Mouse (Mus musculus) brain, embryonic 14.5 days (tissue): ENCODE measurements at regions not wholly inside any gene's neighbourhood (a gene's known extent, or its start where the extent isn't known, plus 50 kb on each side); places are given as distances from the start of the nearest gene placed in this dataset.
A peak's percentile ranks its signal among the peaks of the same experiment; 100 is the strongest.

Experiments
- CTCF ChIP-seq: fragments of 200-500 bp; IDR thresholded peaks from 2 replicates; pipeline ENCODE4 v1.5.1; 2012; ENCODE audit warnings: inconsistent platforms, mild to moderate bottlenecking, moderate library complexity, borderline replicate concordance; ENCODE audit not compliant: insufficient read depth, insufficient read length; ENCODE audit errors: extremely low read depth
- POLR2A ChIP-seq: fragments of 200-500 bp; IDR thresholded peaks from 2 replicates; pipeline ENCODE4 v1.6.1; 2012; ENCODE audit warnings: mild to moderate bottlenecking, inconsistent platforms, borderline replicate concordance; ENCODE audit not compliant: poor library complexity, insufficient read depth, insufficient read length, severe bottlenecking; ENCODE audit errors: extremely low read depth

DNA sequence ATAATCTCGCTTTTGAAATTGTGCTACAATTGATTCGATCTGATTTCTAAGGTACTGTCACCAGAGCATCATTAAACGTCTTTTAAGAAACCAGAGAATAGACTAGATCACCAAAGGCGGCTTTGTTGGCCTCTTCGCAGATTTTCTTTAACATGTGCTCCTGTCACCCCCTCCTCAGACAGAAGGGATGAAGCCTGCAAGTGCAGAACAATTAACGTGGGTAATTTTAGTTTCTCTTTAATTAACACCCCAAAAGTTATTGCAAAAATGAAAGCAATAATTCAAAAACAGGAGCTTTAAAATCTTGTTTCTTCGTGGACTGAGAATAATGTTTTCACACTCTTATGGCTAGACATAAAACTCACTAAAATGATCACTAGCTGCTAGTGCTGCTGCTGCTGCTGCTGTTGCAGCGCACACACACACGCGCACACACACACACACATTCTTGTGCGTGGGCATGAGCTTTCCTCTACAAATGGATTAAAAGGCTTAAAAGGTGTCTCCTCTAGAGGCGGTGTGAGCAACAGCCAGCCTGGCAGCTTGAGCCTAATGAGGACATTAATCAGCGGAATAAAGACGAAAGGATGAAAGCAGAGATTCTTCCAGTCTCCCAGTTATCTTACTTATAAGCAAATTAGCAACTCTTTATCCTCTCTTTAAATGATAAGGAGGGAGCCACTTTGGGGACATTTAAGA is 550.5 kb upstream of the Btbd3 start:
- TF ChIP-seq POLR2A (no peak), CTCF (peak; percentile 38; the same call in 1 of the 2 replicates)
